Mouse (Mus musculus): ENCODE results near the gene Fam222a. TPM values are rescaled to one million over a fixed set of nuclear protein-coding genes. Genes with fewer than 3 reads are reported as not detected.

Fam222a gene
- polyA plus RNA-seq, 1 experiment from 2014 or later, result 6.1 TPM

DNA sequence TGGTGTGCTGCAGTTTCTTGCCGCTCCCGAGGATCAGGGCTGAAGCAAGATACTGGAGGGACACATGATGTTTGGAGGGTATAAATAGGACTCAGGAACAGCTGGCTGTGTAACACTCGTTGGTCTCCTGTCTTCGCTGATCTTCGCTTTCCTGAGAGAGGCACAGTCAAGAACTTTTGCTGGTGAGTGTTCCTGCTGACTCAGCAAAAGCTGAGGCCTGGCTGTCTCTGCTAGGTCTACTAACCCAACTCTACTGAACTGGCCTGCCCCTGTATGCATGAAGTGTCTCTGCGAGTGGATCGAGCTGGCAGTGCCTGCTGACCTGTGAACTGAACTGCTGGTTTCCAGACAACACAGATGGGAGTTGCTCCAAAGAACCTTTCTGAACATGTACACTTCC lies 3.8 kb upstream of the Fam222a start:
- H3K27ac ChIP-seq, result no peak overlapping the region
- no peak overlapping the region for H3K9ac ChIP-seq (replicated peaks)
- 93% methylated on average over 7 of the region's 7 CpGs for WGBS
- no peaks in the 10 kb centered on the region for H3K36me3 ChIP-seq
- H3K27me3 ChIP-seq, result peaks cover 13% of the 10 kb centered on the region
- no peak overlapping the region for H3K4me3 ChIP-seq (replicated peaks)
- no peak overlapping the region for H3K4me2 ChIP-seq (replicated peaks)
- peaks cover 24% of the 10 kb centered on the region for H3K4me1 ChIP-seq (replicated peaks)
- H3K9me3 ChIP-seq, result peaks cover 9% of the 10 kb centered on the region; the same call in 1 of the 2 replicates
- ATAC-seq, result no peak

DNA sequence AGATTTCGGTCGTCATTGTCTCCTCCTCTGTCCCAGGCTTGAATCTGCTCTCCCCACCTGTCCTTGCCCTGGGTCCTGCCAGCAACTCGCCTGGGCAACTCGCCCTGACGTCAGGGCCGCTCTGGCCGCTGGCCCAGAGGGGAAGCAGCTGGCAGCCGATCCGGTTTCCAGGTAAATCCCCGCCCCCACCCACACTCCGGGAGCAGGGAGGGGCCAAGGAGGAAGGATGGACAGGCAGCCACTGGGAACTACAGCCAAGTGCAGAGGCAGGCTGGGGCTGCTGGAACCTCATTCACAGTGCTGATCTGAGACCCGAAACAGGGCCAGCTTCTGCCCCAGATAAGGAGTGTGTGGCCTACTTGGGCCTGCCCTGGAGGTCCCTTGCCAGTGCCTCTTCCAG lies 2.5 kb upstream of the Fam222a start:
- H3K27ac ChIP-seq, result no peak overlapping the region
- 0 out of 2 replicates have a peak overlapping the region, but pooled peaks have one; percentile 4 for H3K9ac ChIP-seq (replicated peaks)
- WGBS, result 12% methylated on average over 12 of the region's 12 CpGs
- H3K4me3 ChIP-seq (replicated peaks), result no peak overlapping the region
- H3K4me1 ChIP-seq (replicated peaks), result peaks cover 36% of the 10 kb centered on the region
- peaks cover 6% of the 10 kb centered on the region; the same call in 1 of the 2 replicates for H3K9me3 ChIP-seq
- H3K36me3 ChIP-seq, result no peaks in the 10 kb centered on the region
- no peak for ATAC-seq
- peaks cover 13% of the 10 kb centered on the region for H3K27me3 ChIP-seq
- no peak overlapping the region for H3K4me2 ChIP-seq (replicated peaks)

DNA sequence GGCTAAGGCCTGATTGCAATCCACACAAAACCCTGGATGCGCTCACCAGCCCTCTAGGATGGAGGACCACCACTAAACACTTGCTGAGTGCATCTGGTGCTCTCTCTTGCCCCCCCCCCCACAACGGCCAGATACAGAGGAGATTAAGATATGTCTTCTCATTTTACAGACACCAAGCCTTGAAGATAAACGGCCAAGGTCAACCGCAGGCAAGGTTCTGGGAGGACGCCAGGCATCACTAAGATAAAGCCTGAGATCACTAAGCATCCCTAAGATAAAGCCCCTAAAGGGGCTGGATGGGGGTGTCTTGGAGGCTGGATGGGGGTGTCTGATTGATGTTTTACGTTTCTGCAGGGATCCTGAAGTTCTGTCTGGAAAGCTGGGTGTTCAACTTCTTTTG lies 2.1 kb upstream of the Fam222a start:
- no peak for ATAC-seq
- Histone ChIP-seq H3K9ac (replicated peaks) (no peak overlapping the region), H3K4me2 (replicated peaks) (no peak overlapping the region), H3K4me1 (replicated peaks) (peaks cover 36% of the 10 kb centered on the region), H3K36me3 (no peaks in the 10 kb centered on the region), H3K27me3 (peaks cover 13% of the 10 kb centered on the region), H3K27ac (no peak overlapping the region), H3K9me3 (peaks cover 6% of the 10 kb centered on the region; the same call in 1 of the 2 replicates), H3K4me3 (replicated peaks) (no peak overlapping the region)
- 77% methylated on average over 6 of the region's 6 CpGs for WGBS

DNA sequence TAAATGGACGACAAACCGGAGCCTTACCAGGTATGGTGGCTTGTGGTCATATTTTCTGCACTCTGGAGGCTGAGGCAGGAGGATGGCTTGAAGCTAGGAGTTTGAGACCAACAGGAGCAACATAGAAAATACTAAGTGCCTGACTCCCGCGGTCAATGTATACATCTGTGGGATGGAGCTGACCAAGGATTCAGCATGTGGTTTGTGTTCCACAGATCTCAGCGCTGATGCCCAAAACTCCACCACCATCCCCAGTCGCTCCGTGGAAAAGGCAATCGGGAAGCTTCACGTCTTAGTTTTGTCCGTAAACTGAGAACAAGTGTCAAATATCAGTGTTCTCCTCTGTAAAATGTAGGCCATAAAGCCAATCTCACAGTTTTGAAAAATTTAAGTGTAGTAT lies 1.4 kb upstream of the Fam222a start:
- Histone ChIP-seq H3K4me2 (replicated peaks) (peak overlapping the region; percentile 90), H3K9me3 (peaks cover 6% of the 10 kb centered on the region; the same call in 1 of the 2 replicates), H3K27me3 (peaks cover 13% of the 10 kb centered on the region), H3K27ac (no peak overlapping the region), H3K9ac (replicated peaks) (no peak overlapping the region), H3K4me3 (replicated peaks) (no peak overlapping the region), H3K4me1 (replicated peaks) (peaks cover 42% of the 10 kb centered on the region), H3K36me3 (no peaks in the 10 kb centered on the region)
- 88% methylated on average over 10 of the region's 10 CpGs for WGBS
- no peak for ATAC-seq

DNA sequence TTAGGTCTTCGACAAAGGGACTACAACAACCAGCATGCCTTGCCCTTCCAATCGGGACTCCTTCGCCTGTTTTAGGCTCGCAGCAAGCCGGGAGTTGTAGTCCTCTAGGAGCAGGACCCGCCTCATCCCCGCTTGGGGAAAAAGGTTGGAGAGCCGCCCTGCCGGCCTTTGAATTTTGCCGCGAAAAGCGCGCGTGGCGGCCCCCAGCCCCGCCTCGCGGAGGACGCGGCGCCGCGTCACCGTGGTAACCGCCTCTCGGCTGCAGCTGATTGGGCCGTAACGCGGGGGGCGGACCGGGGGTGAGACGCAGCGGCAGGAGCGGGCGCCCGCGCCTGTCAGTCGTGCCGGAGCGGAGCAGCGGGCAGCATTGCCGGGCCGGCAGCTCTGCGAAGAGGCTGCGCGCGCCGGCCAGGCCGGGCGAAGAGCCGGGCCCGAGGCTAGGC lies 720 bp upstream of the Fam222a start:
- Histone ChIP-seq H3K9me3 (peaks cover 6% of the 10 kb centered on the region; the same call in 1 of the 2 replicates), H3K27me3 (peaks cover 13% of the 10 kb centered on the region), H3K4me1 (replicated peaks) (peaks cover 48% of the 10 kb centered on the region), H3K4me3 (replicated peaks) (peak overlapping the region; percentile 82), H3K4me2 (replicated peaks) (peak overlapping the region; percentile 90), H3K36me3 (no peaks in the 10 kb centered on the region), H3K27ac (peak overlapping the region; percentile 96), H3K9ac (replicated peaks) (peak overlapping the region; percentile 90)
- WGBS, result under 1% methylated on average over 52 of the region's 52 CpGs
- peak; percentile 89 for ATAC-seq

DNA sequence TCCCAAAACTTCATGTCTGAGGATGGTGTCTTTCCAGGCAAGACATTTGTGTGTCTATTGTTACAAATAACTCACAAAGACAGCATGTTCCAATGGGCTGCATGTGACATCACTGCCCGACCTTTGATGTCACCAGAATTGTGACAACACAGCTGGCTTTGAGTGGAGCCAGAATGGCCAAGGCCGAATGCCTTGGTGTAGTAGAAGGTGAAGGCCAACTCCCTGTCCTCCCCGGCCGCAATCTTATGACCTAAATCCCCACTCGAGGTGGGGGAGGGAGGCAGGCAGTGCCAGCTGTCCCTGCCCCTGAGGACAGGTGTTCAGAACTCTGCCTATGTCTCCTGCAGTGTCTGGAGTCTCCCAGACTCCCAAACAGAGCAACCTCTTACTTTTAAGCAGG lies 1.0 kb downstream of the Fam222a start:
- Histone ChIP-seq H3K36me3 (no peaks in the 10 kb centered on the region), H3K4me2 (replicated peaks) (peak overlapping the region; percentile 90), H3K4me3 (replicated peaks) (peak overlapping the region; percentile 82), H3K27ac (peak overlapping the region; percentile 39; the same call in 1 of the 2 replicates), H3K9ac (replicated peaks) (peak overlapping the region; percentile 90), H3K9me3 (peaks cover 4% of the 10 kb centered on the region; the same call in 1 of the 2 replicates), H3K4me1 (replicated peaks) (peaks cover 65% of the 10 kb centered on the region), H3K27me3 (peaks cover 13% of the 10 kb centered on the region)
- WGBS, result 13% methylated on average over 5 of the region's 5 CpGs
- ATAC-seq, result no peak

DNA sequence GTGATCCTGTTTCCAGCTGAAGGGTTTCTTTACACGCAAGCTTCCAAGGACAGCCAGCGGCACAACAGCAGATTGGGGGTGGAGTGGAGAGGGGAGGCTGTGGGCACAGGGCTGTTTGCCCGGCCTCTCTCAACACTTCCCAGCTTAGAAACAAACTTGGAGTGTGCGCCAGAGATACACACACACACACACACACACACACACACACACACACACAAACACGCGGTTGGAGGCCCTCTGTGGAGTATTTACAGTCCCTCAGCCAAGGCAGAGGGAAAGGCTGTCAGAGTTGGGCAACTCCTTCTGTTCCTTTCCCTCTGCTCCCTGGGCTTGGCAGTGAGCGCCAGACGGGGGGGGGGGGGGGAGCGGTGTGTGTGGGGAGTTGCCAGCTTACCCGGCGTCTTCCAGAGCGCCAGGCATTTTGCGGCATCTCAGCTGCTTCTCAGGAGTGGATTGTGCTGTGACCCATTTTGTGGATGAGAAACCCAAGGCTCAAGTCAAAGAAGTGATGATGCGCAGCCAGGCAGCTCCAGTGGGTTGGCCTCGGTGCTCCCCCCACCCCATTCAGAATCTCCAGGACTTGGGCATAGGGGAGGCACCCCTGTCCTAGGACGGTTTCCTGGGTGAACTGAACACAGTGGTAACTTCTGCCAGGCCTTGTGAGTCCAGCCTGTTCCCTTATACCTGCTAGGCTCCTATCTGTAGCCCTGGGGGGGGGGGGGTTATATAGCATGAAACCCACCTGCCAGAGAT lies 2.3 kb downstream of the Fam222a start:
- no peaks in the 10 kb centered on the region for H3K9me3 ChIP-seq
- H3K4me1 ChIP-seq (replicated peaks), result peaks cover 73% of the 10 kb centered on the region
- H3K4me3 ChIP-seq (replicated peaks), result peak overlapping the region; percentile 82
- H3K4me2 ChIP-seq (replicated peaks), result peak overlapping the region; percentile 90
- H3K9ac ChIP-seq (replicated peaks), result peak overlapping the region; percentile 90
- WGBS, result 19% methylated on average over 11 of the region's 16 CpGs
- H3K27me3 ChIP-seq, result peaks cover 8% of the 10 kb centered on the region
- ATAC-seq, result no peak
- 0 out of 2 replicates have a peak overlapping the region, but pooled peaks have one; percentile 93 for H3K27ac ChIP-seq
- H3K36me3 ChIP-seq, result no peaks in the 10 kb centered on the region

DNA sequence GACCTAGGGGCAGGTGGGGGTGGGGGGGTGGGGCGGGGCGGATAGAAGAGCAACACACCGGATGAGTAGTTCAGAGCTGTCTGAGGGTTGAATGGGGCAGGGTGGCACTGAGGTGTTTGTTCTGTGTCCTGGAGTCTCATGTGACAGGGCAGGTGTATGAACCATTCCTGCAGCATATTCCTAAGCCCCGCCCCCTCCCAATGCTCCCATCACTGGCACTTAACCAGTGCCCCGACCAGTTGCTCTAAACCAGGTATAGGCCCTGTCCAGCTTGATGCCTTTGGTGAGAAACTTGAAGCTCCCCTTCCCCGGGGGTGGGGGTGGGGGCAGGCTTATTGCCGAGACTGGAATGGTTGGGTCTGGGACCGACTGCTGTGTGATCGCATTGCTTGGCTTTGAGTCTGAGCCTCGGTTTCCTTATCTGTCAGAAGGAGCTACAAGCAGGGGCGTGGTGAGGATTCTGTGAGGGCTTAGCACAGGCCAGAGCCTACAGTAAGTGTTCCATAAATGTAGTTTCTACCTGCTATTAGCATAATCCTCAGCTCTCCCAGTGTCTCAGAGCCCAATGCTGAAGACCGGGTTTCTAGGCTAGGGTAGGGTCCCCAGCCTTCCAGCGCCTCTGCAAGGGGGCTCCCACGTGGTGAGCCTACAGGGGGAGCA lies 3.1 kb downstream of the Fam222a start:
- ATAC-seq, result no peak; the same call in none of the 2 replicates
- H3K27ac ChIP-seq, result peak overlapping the region; percentile 93
- peak overlapping the region; percentile 72 for H3K9ac ChIP-seq (replicated peaks)
- H3K36me3 ChIP-seq, result no peaks in the 10 kb centered on the region
- H3K4me2 ChIP-seq (replicated peaks), result peak overlapping the region; percentile 90
- 2% methylated on average over 13 of the region's 14 CpGs for WGBS
- no peaks in the 10 kb centered on the region for H3K9me3 ChIP-seq
- H3K4me1 ChIP-seq (replicated peaks), result peaks cover 76% of the 10 kb centered on the region
- peak overlapping the region; percentile 82 for H3K4me3 ChIP-seq (replicated peaks)
- H3K27me3 ChIP-seq, result no peaks in the 10 kb centered on the region

DNA sequence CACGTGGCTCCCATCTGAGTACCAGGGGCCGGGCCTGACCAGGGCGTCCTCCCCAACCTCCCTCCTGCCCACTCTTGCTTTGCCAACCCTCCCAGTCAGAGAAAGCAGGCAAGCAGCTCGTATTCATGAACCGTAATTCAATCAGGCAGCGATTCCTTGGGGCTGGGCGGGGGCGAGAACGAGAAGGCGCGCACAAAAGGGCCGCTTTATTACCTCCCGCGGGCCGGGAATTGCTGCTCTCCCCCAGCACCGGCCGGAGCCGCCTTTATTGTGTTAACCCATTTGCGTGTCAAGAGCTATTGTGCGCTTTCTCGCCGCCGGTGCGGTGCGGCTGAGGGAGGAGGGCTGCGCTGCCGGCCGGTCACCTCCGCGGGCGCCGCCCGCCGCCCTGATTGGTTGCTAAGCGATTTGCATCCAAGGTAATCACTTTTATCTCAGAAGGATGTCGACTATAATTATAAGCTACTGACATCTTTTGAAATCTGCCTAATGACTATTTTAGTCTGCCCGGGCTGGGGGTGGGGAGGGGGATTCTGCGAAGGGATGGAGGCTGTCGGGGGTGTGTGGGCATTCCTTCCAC lies 3.7 kb downstream of the Fam222a start:
- H3K36me3 ChIP-seq, result no peaks in the 10 kb centered on the region
- peak overlapping the region; percentile 90 for H3K4me2 ChIP-seq (replicated peaks)
- peak overlapping the region; percentile 93 for H3K27ac ChIP-seq
- H3K4me1 ChIP-seq (replicated peaks), result peaks cover 82% of the 10 kb centered on the region
- H3K4me3 ChIP-seq (replicated peaks), result peak overlapping the region; percentile 82
- peak overlapping the region; percentile 72 for H3K9ac ChIP-seq (replicated peaks)
- H3K9me3 ChIP-seq, result no peaks in the 10 kb centered on the region
- H3K27me3 ChIP-seq, result peaks cover under 1% of the 10 kb centered on the region; the same call in 1 of the 2 replicates
- ATAC-seq, result peak; percentile 35
- WGBS, result 0% methylated on average over 39 of the region's 39 CpGs

DNA sequence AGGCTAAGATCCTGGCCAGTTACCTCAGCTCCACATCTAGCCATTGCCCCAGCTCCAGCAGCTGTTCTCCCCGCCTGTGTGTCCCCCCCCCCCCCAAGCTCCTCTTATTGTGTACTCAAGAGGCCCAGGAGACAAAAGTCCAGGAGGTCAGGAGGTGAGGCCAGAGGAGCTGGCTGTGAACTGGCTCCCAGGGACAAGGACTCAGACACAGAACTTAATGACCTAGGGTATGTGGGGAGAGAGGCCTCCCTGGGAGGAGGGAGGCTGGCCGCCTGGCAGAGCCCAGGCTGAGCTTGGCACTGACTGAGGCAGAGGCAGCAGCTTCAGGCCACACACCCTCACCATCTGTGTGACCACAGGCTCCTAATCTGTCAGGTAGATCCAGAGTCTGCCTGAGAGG lies 5.2 kb downstream of the Fam222a start:
- Histone ChIP-seq H3K4me1 (replicated peaks) (peaks cover 97% of the 10 kb centered on the region), H3K36me3 (no peaks in the 10 kb centered on the region), H3K9ac (replicated peaks) (peak overlapping the region; percentile 72; the same call in 1 of the 2 replicates), H3K27ac (no peak overlapping the region), H3K4me2 (replicated peaks) (peak overlapping the region; percentile 90), H3K9me3 (no peaks in the 10 kb centered on the region), H3K27me3 (peaks cover 7% of the 10 kb centered on the region), H3K4me3 (replicated peaks) (no peak overlapping the region)
- ATAC-seq, result no peak
- 25% methylated on average over 2 of the region's 2 CpGs for WGBS

DNA sequence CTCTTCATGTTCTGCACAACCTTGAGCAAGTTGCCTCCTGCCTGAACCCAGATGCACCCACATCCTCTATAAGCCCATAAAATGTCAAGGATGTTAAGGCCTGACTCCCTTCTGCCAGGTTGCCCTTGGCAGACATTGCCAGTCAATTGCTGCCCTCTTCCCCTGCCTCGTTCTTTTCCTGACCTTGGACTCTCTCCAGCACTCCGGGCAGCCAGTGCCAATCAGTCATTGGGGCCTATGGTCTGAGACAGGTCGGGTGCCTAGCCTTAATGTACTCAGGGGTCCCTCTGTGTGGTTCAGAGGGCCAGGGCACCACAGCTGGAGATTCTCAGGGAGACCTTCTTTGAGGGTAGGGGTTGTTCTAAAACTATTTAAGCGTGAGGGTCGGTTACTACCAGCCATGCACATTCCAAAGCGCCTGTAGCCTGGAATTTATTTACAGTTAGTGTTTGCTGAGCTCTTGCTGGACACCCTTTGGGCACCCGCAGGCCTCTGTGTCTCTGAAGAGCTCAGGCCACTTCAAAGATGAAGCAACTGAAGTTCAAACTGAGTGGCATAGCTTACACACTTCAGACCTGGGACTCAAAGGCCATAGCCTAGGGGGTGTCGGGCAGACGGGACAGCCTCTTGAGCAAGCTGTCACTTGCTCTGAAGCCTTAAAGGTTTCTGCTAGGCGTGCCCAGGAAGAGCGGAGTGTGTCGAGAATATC lies 6.3 kb downstream of the Fam222a start:
- Histone ChIP-seq H3K27ac (peak overlapping the region; percentile 70; the same call in 1 of the 2 replicates), H3K27me3 (peaks cover 7% of the 10 kb centered on the region)
- no peak for ATAC-seq

More for the DNA sequence above, 6.3 kb downstream of the Fam222a start:
- Histone ChIP-seq H3K4me2 (replicated peaks) (peak overlapping the region; percentile 36), H3K9ac (replicated peaks) (peak overlapping the region; percentile 56; the same call in 1 of the 2 replicates), H3K9me3 (no peaks in the 10 kb centered on the region), H3K36me3 (no peaks in the 10 kb centered on the region), H3K4me3 (replicated peaks) (no peak overlapping the region), H3K4me1 (replicated peaks) (peaks cover 98% of the 10 kb centered on the region)
- 73% methylated on average over 12 of the region's 12 CpGs for WGBS

Measured in midbrain, embryonic 13.5 days (tissue).